Mouse (Mus musculus): ENCODE data around the gene Mpp4.

- TF ChIP-seq CTCF (IDR thresholded peaks at IDR 0.05; ENCODE audit: low read depth, low read length) (peak; percentile 65), POLR2A (IDR thresholded peaks at IDR 0.05; ENCODE audit: extremely low read depth, insufficient read depth, low read length) (no peak)
These were observed 20.4 kb downstream of the Mpp4 start for GRCm38 (mm10) chr1:59142809-59143208.
